Mouse (Mus musculus) frontal cortex, postnatal 14 days (tissue): ENCODE data around the gene Prkca.

Experiments used
- DNase-seq, 2 experiments: peaks; one replicate each; pipeline ENCODE4 v3.0.0; 2022; ENCODE audit warnings: low spot score in 2 of 2

The Prkca gene

DNA sequence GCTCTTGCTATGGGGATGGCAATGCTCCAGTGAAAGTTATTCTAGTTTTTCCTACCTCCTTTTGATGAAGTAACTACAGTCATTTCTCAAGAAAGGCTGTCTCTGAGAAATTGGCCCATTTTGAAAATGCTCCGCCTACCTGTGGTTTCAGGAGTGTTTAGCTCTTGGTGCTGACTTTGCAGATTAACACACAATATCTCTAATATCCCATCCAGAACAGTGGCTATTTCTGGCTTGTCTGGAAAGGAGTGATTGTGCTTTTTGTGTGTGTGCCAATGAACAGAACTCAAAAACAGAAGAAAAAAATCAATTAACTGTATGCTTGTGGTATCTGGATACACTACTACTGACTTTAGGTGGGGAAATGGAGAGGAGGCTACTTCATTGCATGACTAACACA lies 395.8 kb downstream of the Prkca start:
- no peak for DNase-seq

DNA sequence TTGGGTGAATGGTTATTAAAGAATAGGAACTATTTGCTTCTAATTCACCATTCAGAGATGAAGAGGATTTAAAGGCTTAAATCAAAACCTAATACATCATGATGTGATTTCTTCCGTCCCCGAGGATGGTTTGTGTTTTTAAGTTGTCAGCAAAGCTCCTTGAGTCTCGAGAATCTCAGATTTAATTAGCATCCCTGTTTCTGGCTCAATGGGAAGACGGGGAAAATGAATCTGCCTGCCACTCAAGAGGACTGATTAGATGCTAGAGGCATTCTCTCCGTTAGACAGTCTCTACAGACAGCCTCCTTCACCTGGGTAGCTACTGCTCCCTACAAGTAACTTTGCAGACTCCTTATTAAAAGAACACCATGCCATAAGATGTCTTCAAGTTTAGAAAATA lies 396.9 kb downstream of the Prkca start:
- DNase-seq = no peak

DNA sequence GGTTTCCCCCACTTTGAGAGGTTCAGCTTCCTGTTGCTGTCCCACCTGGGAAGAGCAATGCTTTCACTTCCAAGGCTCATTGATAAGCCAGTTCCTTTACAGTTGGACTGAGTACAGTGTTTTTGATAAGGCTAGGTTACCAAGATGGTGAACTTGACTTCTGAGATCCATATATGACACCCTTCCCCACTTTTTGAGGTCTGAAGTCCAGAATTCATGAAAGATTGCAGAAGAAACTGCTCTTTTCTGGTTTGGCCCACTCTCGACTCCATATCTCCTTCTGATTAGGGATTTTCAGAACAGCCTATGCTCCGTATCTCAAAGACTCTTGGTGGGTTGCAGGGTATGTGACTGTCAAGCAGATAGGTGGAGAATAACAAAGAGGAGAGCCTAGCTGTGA lies 406.8 kb downstream of the Prkca start:
- no peak for DNase-seq

DNA sequence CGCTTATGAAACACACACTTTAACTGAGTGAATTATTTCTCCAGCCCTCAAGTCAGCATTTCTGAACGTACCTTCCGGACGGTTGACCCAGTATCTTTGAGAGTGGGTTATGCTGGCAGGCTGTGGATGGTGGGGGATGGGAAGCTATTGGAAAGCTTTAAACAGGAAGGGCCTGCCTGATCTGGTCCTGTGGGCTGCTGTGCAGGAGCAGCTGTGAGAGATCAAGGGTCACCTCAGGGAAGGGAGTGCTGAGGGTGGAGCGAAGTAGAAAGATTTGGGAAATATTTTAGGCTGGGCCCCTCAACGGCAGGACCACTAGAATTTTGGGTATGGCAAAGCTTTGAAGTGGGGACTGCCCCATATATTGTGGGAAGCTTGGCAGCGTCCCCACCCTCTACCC lies 412.0 kb downstream of the Prkca start:
- DNase-seq = no peak

DNA sequence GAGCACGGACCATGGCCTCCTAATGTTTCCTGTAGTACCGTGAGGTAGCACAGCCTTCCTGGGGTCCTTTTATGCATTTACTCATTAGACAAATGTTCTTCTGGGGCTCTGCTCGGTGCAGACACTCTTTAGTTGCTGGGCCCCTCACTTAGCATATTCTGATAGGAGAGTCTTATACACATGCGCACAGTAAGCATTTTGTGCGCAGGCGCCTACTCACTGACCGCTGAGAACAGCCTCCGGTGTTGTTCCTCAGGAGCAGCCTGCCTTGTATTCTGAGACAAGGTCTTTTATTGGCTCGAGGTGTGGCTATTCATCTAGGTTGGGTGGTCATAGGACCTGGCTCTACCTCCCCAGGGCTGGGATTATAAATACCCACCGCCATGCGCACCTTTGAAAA lies 412.4 kb downstream of the Prkca start:
- no peak for DNase-seq

GRCm38 (mm10) chr11:107929712-107930111 lies 414.0 kb downstream of the Prkca start:
- DNase-seq = peak in 1 of 2 experiments; percentile 3

DNA sequence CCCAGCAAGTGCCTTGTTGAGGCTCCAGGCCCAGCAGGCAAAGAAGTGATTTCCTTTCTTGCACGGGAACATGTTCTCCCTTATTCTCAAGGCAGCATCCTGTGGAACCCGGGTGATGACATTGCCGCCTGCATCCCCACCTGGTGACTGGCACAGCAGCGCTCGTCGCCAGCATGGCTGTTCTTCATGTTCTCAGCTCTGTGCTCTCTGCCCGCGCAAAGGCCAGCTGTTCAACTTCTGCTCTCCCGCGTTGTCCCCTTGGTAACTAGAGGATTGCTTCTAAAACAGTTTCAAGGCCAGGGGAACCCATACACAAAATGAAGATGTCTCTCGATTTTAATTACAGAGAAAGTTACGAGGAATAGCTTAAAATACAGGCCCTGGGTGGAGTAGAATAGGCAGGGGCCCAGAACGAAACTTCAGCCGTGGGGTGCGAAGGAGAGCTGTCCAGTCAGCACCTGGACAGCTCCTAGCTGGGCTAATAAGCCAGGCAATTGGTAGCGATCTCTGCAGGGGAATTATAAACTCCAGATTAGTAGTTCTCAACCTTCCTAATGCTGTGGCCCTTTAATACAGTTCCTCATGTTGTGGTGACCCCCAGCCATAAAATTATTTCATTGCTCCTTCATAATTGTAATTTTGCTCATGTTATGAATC lies 423.7 kb downstream of the Prkca start:
- no peak for DNase-seq

DNA sequence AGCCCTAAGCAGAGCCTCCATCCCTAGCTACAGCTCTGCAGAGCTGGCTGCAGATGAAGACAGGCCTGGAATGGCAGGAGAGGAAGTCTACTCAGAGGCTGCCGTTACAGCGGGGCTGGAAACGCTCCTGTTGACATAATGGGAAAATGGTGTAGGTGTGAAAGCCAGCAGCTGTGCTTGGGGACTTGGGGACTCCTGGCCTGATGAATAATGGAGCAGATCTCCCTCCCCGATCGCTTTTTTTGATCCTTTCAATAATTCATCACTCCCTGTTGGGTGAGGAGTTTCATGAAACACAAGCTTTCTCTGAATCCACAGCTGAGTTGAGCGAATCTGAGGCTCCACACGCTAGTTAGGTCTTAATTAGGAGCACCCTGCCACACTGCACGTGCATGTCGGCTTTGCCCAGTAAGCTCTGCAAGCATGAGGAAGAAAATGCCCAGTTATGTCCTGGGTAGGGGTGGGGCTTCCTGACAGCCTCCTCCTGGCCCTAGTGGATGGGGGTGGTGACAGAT lies 425.9 kb downstream of the Prkca start:
- no peak for DNase-seq

DNA sequence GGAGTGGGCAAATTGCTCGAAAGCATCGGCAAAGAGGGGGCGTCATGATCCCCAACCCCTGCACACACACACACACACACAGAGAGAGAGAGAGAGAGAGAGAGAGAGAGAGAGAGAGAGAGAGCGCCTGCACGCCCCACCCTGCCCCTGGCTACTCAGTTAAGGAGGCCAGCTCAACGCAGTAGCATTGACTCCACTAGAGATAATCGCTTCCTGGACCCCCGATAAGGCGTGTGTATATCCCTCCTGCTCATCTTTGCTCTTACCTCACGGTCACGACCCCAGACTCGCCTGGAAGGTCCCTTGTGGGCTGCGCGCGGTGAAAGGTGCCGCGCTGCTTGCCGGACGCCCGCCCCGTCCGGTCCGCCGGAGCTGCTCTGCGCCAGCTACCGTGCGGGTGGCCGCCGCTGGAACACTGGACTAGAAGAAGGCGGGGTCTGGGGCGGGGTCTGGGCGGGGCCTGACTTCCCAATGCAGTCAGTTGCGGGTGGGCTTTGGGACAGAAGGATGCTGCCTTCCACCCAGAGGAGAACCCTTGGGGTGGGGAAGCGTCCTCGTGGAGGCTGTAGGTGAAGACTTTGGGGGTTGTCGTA lies 429.0 kb downstream of the Prkca start, which contains the start of gene Cacng5:
Gene Cacng5, minus strand, starts transcription at position 422 of the 593 bp plus-strand sequence.
- no peak for DNase-seq

DNA sequence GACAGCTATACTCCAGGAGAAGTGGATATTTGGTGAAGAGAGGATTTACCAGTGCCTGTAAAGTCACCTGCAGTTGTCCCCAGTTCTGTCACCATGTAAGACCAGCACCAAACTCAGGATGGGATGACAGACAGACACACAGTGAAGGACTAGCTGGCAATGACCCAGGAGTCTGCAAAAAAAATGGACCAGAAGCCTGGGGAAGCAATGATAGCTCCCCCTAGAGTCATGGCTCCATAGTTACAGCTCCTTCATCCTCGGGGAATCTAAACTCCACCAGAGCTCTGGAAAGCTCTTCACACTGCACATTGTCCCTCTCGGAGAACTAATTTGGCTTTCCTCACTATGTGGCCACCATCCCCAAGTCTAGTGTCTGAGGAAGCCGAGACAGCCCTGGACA lies 430.4 kb downstream of the Prkca start:
- DNase-seq = no peak

- DNase-seq = no peak
Measured at GRCm38 (mm10) chr11:107905364-107905763, 438.4 kb downstream of the Prkca start.

- no peak for DNase-seq
Measured at GRCm38 (mm10) chr11:107903966-107904605, 439.6 kb downstream of the Prkca start.

- no peak for DNase-seq
Measured at GRCm38 (mm10) chr11:107900470-107900869, 443.3 kb downstream of the Prkca start.

DNA sequence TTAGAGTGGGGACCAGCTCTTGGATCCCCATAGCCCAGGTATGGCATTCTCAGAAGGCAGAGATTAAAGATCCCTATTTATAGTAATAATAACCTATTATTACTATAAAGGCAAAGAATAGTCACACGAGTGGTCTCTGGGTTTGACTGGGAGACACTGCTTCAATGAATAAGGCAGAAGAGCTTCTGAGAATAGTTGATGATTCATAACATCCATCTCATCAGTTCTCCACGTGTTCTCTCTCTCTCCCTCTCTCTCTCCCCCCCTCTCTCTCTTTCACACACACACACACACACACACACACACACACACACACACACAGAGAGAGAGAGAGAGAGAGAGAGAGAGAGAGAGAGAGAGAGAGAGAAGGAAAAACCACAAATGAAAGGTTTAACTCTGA lies 445.0 kb downstream of the Prkca start:
- no peak for DNase-seq

GRCm38 (mm10) chr11:107895635-107896034 lies 448.1 kb downstream of the Prkca start:
- DNase-seq = no peak

DNA sequence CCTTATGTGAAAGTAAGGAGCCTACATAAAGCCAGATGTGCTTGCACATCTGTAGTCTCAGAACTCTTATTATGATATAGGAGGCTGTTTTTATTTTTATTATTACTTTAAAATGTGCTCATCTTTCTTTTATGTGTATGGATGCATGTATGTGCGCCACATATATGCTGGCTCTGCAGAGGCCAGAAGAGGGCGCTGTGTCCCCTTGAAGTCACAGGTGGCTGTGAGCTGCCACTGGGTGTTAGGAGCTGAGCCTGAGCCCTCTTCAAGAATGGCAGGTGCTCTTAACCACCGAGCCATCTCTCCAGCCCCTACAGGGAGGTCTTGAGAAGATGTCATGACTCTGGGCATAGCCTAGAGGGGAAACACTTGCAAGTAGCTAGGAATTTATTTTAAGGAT lies 452.4 kb downstream of the Prkca start:
- DNase-seq = no peak

DNA sequence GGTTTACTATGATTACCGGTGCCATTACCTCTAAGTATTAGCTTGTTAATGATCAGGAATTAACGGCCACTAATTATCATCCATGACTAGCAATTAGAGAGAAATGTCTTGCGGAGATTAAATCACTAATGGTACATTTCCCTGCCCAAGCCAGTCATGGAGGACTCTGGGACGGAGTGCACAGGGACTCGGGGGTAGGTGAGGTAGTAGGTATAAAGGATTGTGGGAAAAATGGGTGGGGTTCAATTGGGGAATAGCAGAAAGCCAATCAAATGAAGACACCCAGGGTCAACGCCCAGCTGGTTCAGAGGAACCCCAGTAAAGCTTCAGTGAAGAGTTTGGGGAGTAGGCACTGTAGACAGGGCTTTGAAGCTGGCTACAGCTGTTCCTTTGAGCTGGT lies 456.4 kb downstream of the Prkca start:
- DNase-seq = no peak
